Mouse (Mus musculus): Measurements from ENCODE around the gene Gm49601. TPM values are rescaled to one million over a fixed set of nuclear protein-coding genes. Genes with fewer than 3 reads are reported as not detected.
A peak's percentile ranks its signal among the peaks of the same experiment; 100 is the strongest.

The Gm49601 gene
- polyA plus RNA-seq, 1 experiment from 2014 or later, result 2.4 TPM

DNA sequence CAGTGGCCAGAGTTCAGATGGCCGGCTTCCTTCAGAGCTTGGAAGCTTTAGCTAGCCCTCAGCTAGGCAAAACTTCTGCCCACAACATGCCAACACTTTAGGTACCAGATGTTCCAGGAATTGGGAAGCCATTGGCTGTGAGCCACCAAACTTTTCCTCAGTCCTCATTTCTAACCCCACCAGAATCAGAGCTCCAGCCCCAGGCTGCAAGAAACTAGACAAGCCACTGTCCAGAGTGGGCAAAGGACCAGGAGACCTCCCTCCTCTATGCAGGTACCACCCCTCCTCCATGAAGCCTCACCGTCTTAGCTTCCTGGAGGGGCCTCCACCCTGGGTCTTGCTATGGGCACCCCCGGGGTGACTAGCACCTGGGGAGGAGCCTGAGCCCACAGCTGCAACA is 936 bp upstream of the Gm49601 start:
- Histone ChIP-seq H3K9me3 (ENCODE audit: control insufficient read depth, low read length) (no peaks in the 10 kb centered on the region), H3K36me3 (ENCODE audit: control insufficient read depth, insufficient read depth, low read length) (no peaks in the 10 kb centered on the region), H3K27ac (replicated peaks; ENCODE audit: low read depth, low read length) (no peak overlapping the region), H3K9ac (ENCODE audit: low read length) (0 out of 2 replicates have a peak overlapping the region, but pooled peaks have one; percentile 7), H3K4me1 (ENCODE audit: control insufficient read depth, insufficient read depth, low read length) (peaks cover 16% of the 10 kb centered on the region), H3K27me3 (ENCODE audit: control insufficient read depth, insufficient read depth, low read length) (peaks cover 55% of the 10 kb centered on the region), H3K4me2 (ENCODE audit: low read depth, severe bottlenecking) (peak overlapping the region; percentile 88; the same call in 1 of the 2 replicates), H3K4me3 (ENCODE audit: low read depth, low read length) (no peak overlapping the region)
- WGBS, result 44% methylated on average over 3 of the region's 3 CpGs
- peak; percentile 21 for DNase-seq (ENCODE audit: low spot score)
- ATAC-seq (ENCODE audit: insufficient number of reproducible peaks, low FRiP score, low TSS enrichment, low read depth), result no peak

DNA sequence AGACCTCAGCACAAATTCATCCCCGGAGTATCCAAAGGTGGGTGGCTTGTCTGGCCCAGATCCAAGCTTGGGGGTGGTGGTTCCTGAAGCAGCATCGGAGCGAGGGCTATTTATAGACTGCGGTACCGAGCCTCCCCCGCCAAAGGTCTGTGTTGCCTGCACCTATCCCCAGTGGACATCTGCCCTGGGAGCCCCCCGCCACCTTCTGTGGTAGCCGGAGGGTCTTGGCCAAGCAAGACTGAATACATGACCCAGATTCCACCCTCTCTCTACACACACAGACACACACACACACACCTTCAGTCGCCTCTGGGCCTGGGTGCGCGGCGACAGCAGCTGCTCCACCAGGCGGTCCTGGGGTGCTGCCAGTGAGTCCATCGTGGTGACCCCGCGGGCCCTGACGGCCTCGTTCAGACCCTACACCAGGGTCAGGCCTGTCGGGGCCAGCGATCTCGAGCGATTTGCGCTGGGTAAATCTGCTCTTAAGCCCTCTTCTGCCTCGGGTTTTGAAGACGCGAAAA is 376 bp downstream of the Gm49601 start:
- H3K4me3 ChIP-seq (ENCODE audit: low read depth, low read length), result peak overlapping the region; percentile 37
- 10% methylated on average over 26 of the region's 26 CpGs for WGBS
- H3K27ac ChIP-seq (replicated peaks; ENCODE audit: low read depth, low read length), result no peak overlapping the region
- no peak for DNase-seq (ENCODE audit: low spot score)
- ATAC-seq (ENCODE audit: insufficient number of reproducible peaks, low FRiP score, low TSS enrichment, low read depth), result no peak
- H3K9ac ChIP-seq (ENCODE audit: low read length), result peak overlapping the region; percentile 24; the same call in 1 of the 2 replicates
- no peaks in the 10 kb centered on the region for H3K36me3 ChIP-seq (ENCODE audit: control insufficient read depth, insufficient read depth, low read length)
- peak overlapping the region; percentile 88 for H3K4me2 ChIP-seq (ENCODE audit: low read depth, severe bottlenecking)
- H3K9me3 ChIP-seq (ENCODE audit: control insufficient read depth, low read length), result no peaks in the 10 kb centered on the region
- H3K27me3 ChIP-seq (ENCODE audit: control insufficient read depth, insufficient read depth, low read length), result peaks cover 68% of the 10 kb centered on the region
- peaks cover 24% of the 10 kb centered on the region for H3K4me1 ChIP-seq (ENCODE audit: control insufficient read depth, insufficient read depth, low read length)

DNA sequence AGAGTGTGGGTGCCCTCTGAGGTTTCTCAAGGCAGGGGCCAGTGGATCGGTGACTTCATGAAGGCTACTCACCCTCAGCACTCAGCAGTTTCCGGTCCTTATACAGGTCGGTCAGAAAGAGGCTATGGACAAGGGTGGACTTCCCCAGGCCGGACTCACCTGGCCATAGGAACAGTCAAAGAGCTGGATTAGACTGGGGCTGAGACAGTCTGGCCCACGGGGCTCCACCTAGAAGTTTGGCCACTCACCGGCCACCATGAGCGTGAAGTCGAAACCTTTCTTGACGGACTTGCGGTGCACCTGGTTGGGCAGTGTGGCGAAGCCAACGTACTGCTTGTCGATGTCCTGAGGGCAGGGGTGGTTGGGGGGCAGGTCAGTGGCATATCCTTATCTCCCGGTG is 1.1 kb downstream of the Gm49601 start:
- Histone ChIP-seq H3K27me3 (ENCODE audit: control insufficient read depth, insufficient read depth, low read length) (peaks cover 76% of the 10 kb centered on the region), H3K4me3 (ENCODE audit: low read depth, low read length) (no peak overlapping the region), H3K4me2 (ENCODE audit: low read depth, severe bottlenecking) (no peak overlapping the region), H3K27ac (replicated peaks; ENCODE audit: low read depth, low read length) (no peak overlapping the region), H3K4me1 (ENCODE audit: control insufficient read depth, insufficient read depth, low read length) (peaks cover 27% of the 10 kb centered on the region), H3K9ac (ENCODE audit: low read length) (no peak overlapping the region), H3K36me3 (ENCODE audit: control insufficient read depth, insufficient read depth, low read length) (no peaks in the 10 kb centered on the region), H3K9me3 (ENCODE audit: control insufficient read depth, low read length) (no peaks in the 10 kb centered on the region)
- ATAC-seq (ENCODE audit: insufficient number of reproducible peaks, low FRiP score, low TSS enrichment, low read depth) (no peak), DNase-seq (ENCODE audit: low spot score) (peak; percentile 25)
- WGBS, result 40% methylated on average over 14 of the region's 14 CpGs

DNA sequence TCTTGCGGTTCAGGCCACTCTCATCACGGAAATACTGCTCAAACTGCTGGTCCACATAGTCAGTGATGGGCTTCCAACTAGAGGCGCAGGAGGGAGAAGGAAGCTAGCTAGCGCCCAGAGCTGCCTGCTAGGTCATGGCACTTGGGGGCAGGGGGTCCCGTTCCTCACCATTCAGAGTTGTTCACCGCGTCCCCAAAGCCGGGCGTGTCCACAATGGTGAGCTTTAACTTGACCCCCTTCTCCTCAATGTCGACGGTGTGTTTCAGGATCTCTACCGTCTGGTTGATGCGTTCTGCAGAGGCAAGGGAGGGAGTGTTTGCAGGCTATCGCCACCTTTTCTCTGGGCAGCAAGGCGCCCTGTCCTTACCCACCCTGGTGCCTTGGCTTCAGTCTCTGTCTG is 1.6 kb downstream of the Gm49601 start:
- no peak overlapping the region for H3K4me3 ChIP-seq (ENCODE audit: low read depth, low read length)
- ATAC-seq (ENCODE audit: insufficient number of reproducible peaks, low FRiP score, low TSS enrichment, low read depth) (no peak), DNase-seq (ENCODE audit: low spot score) (no peak)
- peaks cover 80% of the 10 kb centered on the region for H3K27me3 ChIP-seq (ENCODE audit: control insufficient read depth, insufficient read depth, low read length)
- H3K4me2 ChIP-seq (ENCODE audit: low read depth, severe bottlenecking), result no peak overlapping the region
- no peaks in the 10 kb centered on the region for H3K36me3 ChIP-seq (ENCODE audit: control insufficient read depth, insufficient read depth, low read length)
- no peaks in the 10 kb centered on the region for H3K9me3 ChIP-seq (ENCODE audit: control insufficient read depth, low read length)
- WGBS, result 20% methylated on average over 15 of the region's 15 CpGs
- H3K9ac ChIP-seq (ENCODE audit: low read length), result no peak overlapping the region
- no peak overlapping the region for H3K27ac ChIP-seq (replicated peaks; ENCODE audit: low read depth, low read length)
- H3K4me1 ChIP-seq (ENCODE audit: control insufficient read depth, insufficient read depth, low read length), result peaks cover 27% of the 10 kb centered on the region

DNA sequence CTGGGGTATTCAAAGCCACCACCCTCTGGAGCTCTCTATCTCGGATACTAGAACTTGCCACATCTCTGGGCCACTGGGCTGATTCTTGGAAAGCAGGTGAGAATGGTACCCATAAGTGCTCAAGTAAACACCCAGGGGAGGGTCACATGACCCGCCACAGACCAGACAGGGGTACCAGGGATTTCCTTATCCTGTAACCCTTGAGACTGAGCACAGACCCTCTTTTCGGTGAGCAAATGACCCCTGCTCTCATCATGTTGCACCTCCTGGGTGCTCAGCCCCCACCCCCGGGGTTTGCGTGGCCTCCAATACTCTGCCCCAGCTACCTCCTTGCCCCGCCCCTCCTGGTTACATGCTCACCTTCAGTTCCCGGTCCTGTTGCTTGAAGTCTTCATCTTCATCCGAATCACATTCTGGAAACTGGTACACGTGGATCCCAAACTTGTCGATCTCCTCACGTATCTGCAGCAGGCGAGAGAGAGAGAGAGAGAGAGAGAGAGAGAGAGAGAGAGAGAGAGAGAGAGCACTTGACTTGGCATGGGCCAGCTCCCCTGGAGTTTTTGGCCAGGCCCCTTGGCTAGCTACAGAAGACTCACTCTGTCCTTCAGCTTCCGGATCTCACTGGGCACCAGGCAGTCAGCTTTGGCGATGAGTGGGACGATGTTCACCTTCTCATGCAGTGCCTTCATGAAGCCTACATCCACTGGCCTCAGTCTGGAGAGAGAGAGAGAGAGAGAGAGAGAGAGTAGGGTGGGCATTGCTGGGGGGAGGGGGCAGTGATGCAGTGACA is 2.3 kb downstream of the Gm49601 start:
- whole genome bisulfite sequencing, result 24% methylated on average over 15 of the region's 15 CpGs
- H3K9me3 ChIP-seq (ENCODE audit: control insufficient read depth, low read length), result no peaks in the 10 kb centered on the region
- H3K4me1 ChIP-seq (ENCODE audit: control insufficient read depth, insufficient read depth, low read length), result peaks cover 24% of the 10 kb centered on the region
- no peak overlapping the region for H3K4me3 ChIP-seq (ENCODE audit: low read depth, low read length)
- peaks cover 87% of the 10 kb centered on the region for H3K27me3 ChIP-seq (ENCODE audit: control insufficient read depth, insufficient read depth, low read length)
- H3K9ac ChIP-seq (ENCODE audit: low read length), result no peak overlapping the region
- H3K4me2 ChIP-seq (ENCODE audit: low read depth, severe bottlenecking), result no peak overlapping the region
- DNase-seq (ENCODE audit: low spot score) (no peak), ATAC-seq (ENCODE audit: insufficient number of reproducible peaks, low FRiP score, low TSS enrichment, low read depth) (no peak)
- no peak overlapping the region for H3K27ac ChIP-seq (replicated peaks; ENCODE audit: low read depth, low read length)
- no peaks in the 10 kb centered on the region for H3K36me3 ChIP-seq (ENCODE audit: control insufficient read depth, insufficient read depth, low read length)

DNA sequence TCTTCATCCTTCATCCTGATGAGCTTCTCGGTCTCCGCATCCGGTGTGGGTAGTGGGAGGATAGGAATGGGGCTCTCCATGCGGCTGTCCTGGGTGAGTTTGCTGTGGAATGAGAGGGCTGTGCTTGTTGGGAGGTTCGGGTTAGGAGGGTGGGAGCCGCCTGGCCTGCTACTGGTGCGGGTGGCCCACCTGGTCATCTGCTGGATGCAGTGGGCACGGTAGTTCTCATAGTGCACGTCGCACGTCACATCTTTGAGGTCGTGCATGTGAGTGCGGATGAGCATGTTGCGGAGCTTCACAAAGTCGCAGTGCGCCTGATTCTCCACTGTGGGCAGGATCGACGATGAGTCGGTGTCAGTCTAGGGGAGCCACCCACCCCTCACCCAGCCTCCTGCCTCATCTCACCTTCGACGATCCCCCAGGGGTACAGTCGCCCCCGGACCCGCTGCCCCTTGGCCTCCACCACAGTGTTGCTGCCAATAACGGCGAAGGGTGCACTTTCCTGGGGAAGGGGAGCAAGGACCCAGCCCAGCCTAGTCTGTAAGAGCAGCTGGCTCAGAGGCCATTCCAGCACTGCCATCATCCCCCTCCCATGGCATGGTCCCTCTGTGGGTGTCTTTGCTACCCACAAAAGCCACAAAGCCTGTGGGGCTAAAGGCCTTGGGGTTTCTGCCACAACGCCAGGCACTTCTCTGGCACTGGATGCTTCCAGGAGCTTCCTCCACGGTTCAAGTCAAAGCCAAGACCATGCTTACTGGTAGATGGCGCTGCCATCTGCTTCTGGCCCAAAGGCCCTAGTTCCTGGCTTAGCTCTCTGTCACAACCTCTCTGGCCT is 3.1 kb downstream of the Gm49601 start:
- Histone ChIP-seq H3K4me2 (ENCODE audit: low read depth, severe bottlenecking) (no peak overlapping the region), H3K9ac (ENCODE audit: low read length) (no peak overlapping the region)

DNA sequence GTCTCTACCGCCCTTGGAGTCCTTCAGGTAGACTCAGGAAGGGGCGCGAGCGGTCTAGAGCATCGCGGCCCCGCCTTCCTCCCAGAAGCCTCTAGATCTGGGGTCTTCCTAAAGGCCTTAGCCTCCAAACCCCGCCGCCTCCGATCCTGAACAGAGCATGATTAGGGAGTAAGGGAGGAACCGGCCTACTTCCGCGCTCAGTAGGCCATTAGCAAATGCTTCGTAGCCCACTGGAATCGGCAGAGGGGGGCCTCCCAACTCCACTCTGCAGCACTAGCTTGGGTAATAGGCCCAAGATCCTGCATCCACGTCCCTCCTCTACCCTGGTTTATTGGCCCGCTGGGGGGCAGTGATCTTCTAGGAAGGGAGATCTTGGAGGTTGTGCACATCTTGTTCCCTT is 4.2 kb downstream of the Gm49601 start, which contains the start of gene Gp1bb:
Gene Gp1bb, minus strand, starts transcription at position 385 of the 400 bp plus-strand sequence.
- no peak within 1 kb of the TSS; the same call in 1 of the 2 replicates for H3K9ac ChIP-seq (ENCODE audit: low read length)
- no peaks in the 10 kb centered on the region for H3K9me3 ChIP-seq (ENCODE audit: control insufficient read depth, low read length)
- H3K4me2 ChIP-seq (ENCODE audit: low read depth, severe bottlenecking), result peak within 1 kb of the TSS; percentile 89
- ATAC-seq (ENCODE audit: insufficient number of reproducible peaks, low FRiP score, low TSS enrichment, low read depth), result no peak
- peaks cover 93% of the 10 kb centered on the region for H3K27me3 ChIP-seq (ENCODE audit: control insufficient read depth, insufficient read depth, low read length)
- DNase-seq (ENCODE audit: low spot score), result peak; percentile 57
- H3K36me3 ChIP-seq (ENCODE audit: control insufficient read depth, insufficient read depth, low read length), result no peaks in the 10 kb centered on the region
- H3K27ac ChIP-seq (replicated peaks; ENCODE audit: low read depth, low read length), result no peak within 1 kb of the TSS
- WGBS, result 7% methylated on average over 17 of the region's 17 CpGs
- peak within 1 kb of the TSS; percentile 41 for H3K4me3 ChIP-seq (ENCODE audit: low read depth, low read length)
- H3K4me1 ChIP-seq (ENCODE audit: control insufficient read depth, insufficient read depth, low read length), result peaks cover 19% of the 10 kb centered on the region

More for the DNA sequence above, 3.1 kb downstream of the Gm49601 start:
- H3K27ac ChIP-seq (replicated peaks; ENCODE audit: low read depth, low read length), result no peak overlapping the region
- WGBS, result 21% methylated on average over 29 of the region's 29 CpGs
- H3K4me1 ChIP-seq (ENCODE audit: control insufficient read depth, insufficient read depth, low read length), result peaks cover 16% of the 10 kb centered on the region
- no peak for ATAC-seq (ENCODE audit: insufficient number of reproducible peaks, low FRiP score, low TSS enrichment, low read depth)
- no peak for DNase-seq (ENCODE audit: low spot score)
- H3K9me3 ChIP-seq (ENCODE audit: control insufficient read depth, low read length), result no peaks in the 10 kb centered on the region
- no peak overlapping the region for H3K4me3 ChIP-seq (ENCODE audit: low read depth, low read length)
- peaks cover 95% of the 10 kb centered on the region for H3K27me3 ChIP-seq (ENCODE audit: control insufficient read depth, insufficient read depth, low read length)
- no peaks in the 10 kb centered on the region for H3K36me3 ChIP-seq (ENCODE audit: control insufficient read depth, insufficient read depth, low read length)

DNA sequence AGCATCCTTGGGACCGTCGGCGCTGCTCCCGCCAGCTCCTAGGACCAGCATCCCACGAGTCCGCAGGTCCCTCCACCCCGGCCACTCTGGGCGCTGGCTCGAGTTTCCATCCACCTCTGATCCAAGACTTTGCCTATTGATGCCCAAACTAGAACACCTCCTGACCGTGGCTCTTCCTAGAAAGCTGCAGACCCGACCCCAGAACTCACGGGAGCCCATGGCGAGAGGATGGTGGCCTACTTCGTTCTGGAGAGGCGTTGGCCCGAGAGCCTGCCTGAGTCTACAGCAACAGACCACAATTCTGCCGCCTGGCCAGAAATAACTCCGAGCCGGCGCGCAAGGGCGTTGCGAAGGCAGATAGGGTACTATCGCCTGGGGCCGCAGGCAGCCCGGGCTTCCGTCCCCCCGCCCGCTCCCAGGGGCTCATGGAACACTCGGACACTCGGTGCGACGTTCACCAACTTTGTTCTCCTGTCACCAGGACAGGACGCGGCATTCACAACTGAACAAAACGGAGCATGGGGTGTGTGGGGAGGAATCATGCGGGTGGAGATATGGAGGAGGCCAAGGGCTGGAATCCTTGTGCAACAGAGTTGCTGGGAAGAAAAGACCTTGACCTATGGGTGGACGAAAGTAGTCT is 4.7 kb downstream of the Gm49601 start:
- H3K9ac ChIP-seq (ENCODE audit: low read length), result no peak overlapping the region; the same call in 1 of the 2 replicates
- H3K4me1 ChIP-seq (ENCODE audit: control insufficient read depth, insufficient read depth, low read length), result peaks cover 24% of the 10 kb centered on the region
- peak overlapping the region; percentile 89 for H3K4me2 ChIP-seq (ENCODE audit: low read depth, severe bottlenecking)
- H3K4me3 ChIP-seq (ENCODE audit: low read depth, low read length), result peak overlapping the region; percentile 41
- H3K9me3 ChIP-seq (ENCODE audit: control insufficient read depth, low read length), result no peaks in the 10 kb centered on the region
- peaks cover 88% of the 10 kb centered on the region for H3K27me3 ChIP-seq (ENCODE audit: control insufficient read depth, insufficient read depth, low read length)
- no peak for ATAC-seq (ENCODE audit: insufficient number of reproducible peaks, low FRiP score, low TSS enrichment, low read depth)
- 1% methylated on average over 38 of the region's 38 CpGs for WGBS
- peak; percentile 63 for DNase-seq (ENCODE audit: low spot score)
- H3K27ac ChIP-seq (replicated peaks; ENCODE audit: low read depth, low read length), result no peak overlapping the region
- no peaks in the 10 kb centered on the region for H3K36me3 ChIP-seq (ENCODE audit: control insufficient read depth, insufficient read depth, low read length)

Measured in limb, embryonic 11.5 days (tissue).